Mouse (Mus musculus): ENCODE results near the gene Ifitm7.

DNA sequence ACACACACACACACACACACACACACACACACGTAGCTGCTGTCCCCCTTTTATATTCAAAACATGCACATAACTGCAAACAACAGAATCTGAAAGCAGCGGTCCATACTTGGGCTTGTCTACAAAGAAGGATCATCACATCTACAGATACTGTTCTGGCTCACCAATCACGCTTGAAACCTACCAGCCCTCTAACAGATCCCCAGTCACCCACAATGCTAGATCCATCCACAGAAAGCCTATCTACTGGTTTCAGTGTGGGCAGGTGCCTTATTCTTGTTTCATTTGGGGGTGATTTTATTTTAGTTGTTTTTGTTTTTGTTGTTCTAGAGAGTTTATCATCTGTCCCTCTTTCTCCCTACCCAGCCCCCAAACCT, 503 bp downstream of the Ifitm7 start:
- no peak for TF ChIP-seq CTCF (IDR thresholded peaks at IDR 0.05)
- TF ChIP-seq EP300 (IDR thresholded peaks at IDR 0.05; ENCODE audit: insufficient read depth, low read depth, low read length) = no peak
- TF ChIP-seq POLR2A (IDR thresholded peaks at IDR 0.05; ENCODE audit: insufficient read depth, low read depth, low read length) = no peak
